Mouse (Mus musculus) midbrain, embryonic 15.5 days (tissue): ENCODE results near the gene Oxld1. TPM values are rescaled to one million over a fixed set of nuclear protein-coding genes. Genes with fewer than 3 reads are reported as not detected.
"Not testable (repeated sequence)": the region's sequence is repeated elsewhere in the genome, so short reads cannot be mapped to it uniquely, and the experiment has no call there.

ENCODE experiments used
- ATAC-seq: fragments of 200-750 bp; cut with Nextera tagmentation; replicated peaks from 2 replicates; pipeline ENCODE4 v1.8.0; 2017; ENCODE audit warnings: moderate TSS enrichment
- H3K27ac ChIP-seq: fragments of 300-500 bp; sonication (generic); 2 replicates; pipeline ENCODE4 v1.5.1; 2015; ENCODE audit warnings: mild to moderate bottlenecking, inconsistent platforms
- H3K27me3 ChIP-seq: fragments of 300-500 bp; sonication (generic); replicated peaks from 2 replicates; pipeline ENCODE4 v1.6.1; 2015; ENCODE audit warnings: inconsistent platforms
- H3K36me3 ChIP-seq: fragments of 300-500 bp; sonication (generic); replicated peaks from 2 replicates; pipeline ENCODE4 v1.6.1; 2015; ENCODE audit warnings: inconsistent platforms
- H3K4me1 ChIP-seq: fragments of 300-500 bp; sonication (generic); 2 replicates; pipeline ENCODE4 v1.6.1; 2015; ENCODE audit warnings: inconsistent platforms
- H3K4me2 ChIP-seq: fragments of 300-500 bp; sonication (generic); 2 replicates; pipeline ENCODE4 v1.6.1; 2015; ENCODE audit warnings: inconsistent platforms, mild to moderate bottlenecking, moderate library complexity
- H3K4me3 ChIP-seq: fragments of 300-500 bp; sonication (generic); 2 replicates; pipeline ENCODE4 v1.5.1; 2015; ENCODE audit warnings: mild to moderate bottlenecking, inconsistent platforms
- H3K9ac ChIP-seq: fragments of 300-500 bp; sonication (generic); 2 replicates; pipeline ENCODE4 v1.6.1; 2015; ENCODE audit warnings: mild to moderate bottlenecking, inconsistent platforms
- H3K9me3 ChIP-seq: fragments of 300-500 bp; sonication (generic); 2 replicates; pipeline ENCODE4 v1.6.1; 2016; ENCODE audit warnings: inconsistent platforms
- WGBS: fragments of 180-500 bp; shearing (Covaris S2); methylation state at CpG from one replicate; pipeline ENCODE4 v1.1.7; 2015; ENCODE audit warnings: mixed read lengths; 5-methylcytosine and 5-hydroxymethylcytosine counted together
- polyA plus RNA-seq: library from polyadenylated mRNA; unstranded; fragments of >200 nt; fragmentation: Nextera tagmentation; extraction: Ambion mirVana; gene quantifications from 2 replicates; pipeline ENCODE4 v1.2.1, GENCODE M21; 2015

The Oxld1 gene
- polyA plus RNA-seq, 1 experiment from 2014 or later: 11.4 TPM

DNA sequence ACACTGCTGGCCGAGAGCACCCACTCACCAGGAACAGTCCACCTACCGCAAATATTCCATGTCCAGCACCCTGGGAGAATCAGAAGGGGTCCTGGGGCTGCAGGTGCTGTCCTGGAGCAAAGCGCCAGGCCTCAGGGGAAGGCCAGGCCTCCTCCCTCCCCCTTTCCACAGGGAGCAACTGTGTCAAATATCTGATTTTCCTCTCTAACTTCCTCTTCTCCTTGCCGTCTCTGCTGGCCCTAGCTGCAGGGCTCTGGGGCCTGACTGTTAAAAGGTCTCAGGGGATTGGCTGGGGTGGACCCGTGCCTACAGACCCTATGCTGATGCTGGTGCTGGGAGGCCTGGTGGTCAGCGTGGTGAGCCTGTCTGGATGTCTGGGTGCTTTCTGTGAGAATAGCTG lies 13.8 kb downstream of the Oxld1 start:
- no peak overlapping the region for H3K9ac ChIP-seq
- no peak overlapping the region for H3K4me3 ChIP-seq
- ATAC-seq: no peak
- H3K27me3 ChIP-seq: no peaks in the 10 kb centered on the region
- H3K4me1 ChIP-seq: no peaks in the 10 kb centered on the region
- no peaks in the 10 kb centered on the region for H3K9me3 ChIP-seq
- WGBS: 70% methylated on average over 6 of the region's 6 CpGs
- H3K4me2 ChIP-seq: no peak overlapping the region
- H3K27ac ChIP-seq: no peak overlapping the region
- no peaks in the 10 kb centered on the region for H3K36me3 ChIP-seq

DNA sequence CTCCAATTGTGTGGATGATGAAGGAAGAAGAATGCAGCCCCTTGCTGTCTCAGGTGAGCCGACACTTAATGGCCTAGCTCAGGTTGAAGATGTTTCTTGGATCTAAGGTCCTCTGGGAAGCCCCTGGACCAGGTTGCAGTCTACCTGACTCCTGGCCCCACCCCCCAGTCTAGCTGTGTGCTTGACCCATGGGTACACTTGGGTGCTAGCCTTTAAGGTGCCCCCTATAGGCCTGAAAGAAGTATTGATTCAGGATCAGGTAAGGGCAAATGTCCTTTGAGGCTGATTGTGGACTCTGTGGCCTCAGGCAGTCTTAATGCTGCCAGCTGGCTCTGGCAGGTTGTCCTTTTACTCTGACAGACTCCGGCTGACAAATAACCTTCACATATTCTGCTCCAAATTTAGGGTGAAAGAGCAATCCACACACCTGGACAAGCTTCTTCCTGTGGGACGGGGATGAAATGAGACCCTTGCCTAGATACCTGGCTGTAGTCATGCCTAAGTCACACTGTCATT lies 15.0 kb downstream of the Oxld1 start:
- 87% methylated on average over 3 of the region's 3 CpGs for WGBS
- Histone ChIP-seq H3K4me2 (no peak overlapping the region), H3K9ac (no peak overlapping the region), H3K4me3 (no peak overlapping the region), H3K4me1 (no peaks in the 10 kb centered on the region), H3K9me3 (no peaks in the 10 kb centered on the region), H3K27me3 (no peaks in the 10 kb centered on the region), H3K36me3 (no peaks in the 10 kb centered on the region), H3K27ac (no peak overlapping the region)
- no peak for ATAC-seq

DNA sequence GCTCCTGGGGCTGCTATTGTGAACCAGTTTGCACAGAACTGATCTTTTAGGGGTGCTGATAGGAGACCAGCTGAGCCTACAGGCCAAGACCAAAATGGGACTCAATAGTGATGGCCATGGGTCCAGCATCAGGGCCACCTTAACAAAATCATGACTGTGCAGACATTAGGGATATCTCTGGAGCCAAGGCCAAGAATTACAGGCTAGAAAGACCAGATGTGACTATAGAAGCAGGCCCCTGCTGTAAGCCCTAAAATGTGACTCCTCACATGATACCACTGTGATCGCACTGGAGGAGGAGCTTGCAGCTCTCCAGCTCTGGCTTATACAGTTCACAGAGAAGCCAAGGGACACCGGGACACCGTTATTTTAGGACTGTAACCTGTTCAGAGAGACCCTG lies 15.5 kb downstream of the Oxld1 start, which contains the start of gene Tspan10:
TSS of gene Tspan10 (plus strand) at position 301 of the 400 bp plus-strand sequence.
- no peaks in the 10 kb centered on the region for H3K4me1 ChIP-seq
- 87% methylated on average over 3 of the region's 3 CpGs for WGBS
- H3K4me2 ChIP-seq: no peak within 1 kb of the TSS
- H3K27ac ChIP-seq: no peak within 1 kb of the TSS
- no peak within 1 kb of the TSS for H3K9ac ChIP-seq
- no peaks in the 10 kb centered on the region for H3K27me3 ChIP-seq
- H3K9me3 ChIP-seq: no peaks in the 10 kb centered on the region
- H3K36me3 ChIP-seq: no peaks in the 10 kb centered on the region
- no peak for ATAC-seq
- no peak within 1 kb of the TSS for H3K4me3 ChIP-seq

DNA sequence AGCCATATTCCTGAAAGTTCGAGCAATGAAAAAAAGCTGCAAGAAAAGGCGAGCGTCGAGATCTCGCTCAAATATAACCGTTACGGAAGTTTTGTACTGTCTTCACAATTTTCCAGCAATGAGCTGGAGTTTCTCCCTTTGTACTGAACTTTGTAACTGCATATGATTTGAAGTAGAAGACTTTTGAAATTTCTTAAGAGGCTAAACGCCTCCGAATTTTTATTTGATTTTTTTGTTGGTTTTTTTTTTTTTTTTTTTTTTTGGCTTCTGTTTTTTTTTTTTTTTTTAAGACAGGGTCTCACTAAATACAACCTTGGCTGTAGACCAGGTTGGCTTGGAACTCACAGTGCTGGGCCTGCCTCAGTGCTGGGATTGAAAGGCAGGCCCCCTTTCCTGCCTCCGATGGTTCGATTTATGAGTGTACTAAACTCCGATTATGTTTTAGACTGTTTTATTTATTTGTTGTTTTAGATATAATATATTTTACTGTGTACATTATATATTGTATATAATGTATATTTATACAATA lies 19.9 kb downstream of the Oxld1 start:
- H3K4me2 ChIP-seq: peak overlapping the region; percentile 72
- no peaks in the 10 kb centered on the region for H3K27me3 ChIP-seq
- H3K9me3 ChIP-seq: no peaks in the 10 kb centered on the region
- peaks cover 2% of the 10 kb centered on the region; the same call in 1 of the 2 replicates for H3K36me3 ChIP-seq
- WGBS: 27% methylated on average over 12 of the region's 12 CpGs
- H3K4me1 ChIP-seq: peaks cover 14% of the 10 kb centered on the region
- H3K9ac ChIP-seq: no peak overlapping the region; the same call in 1 of the 2 replicates
- peak overlapping the region; percentile 97 for H3K4me3 ChIP-seq
- no peak overlapping the region for H3K27ac ChIP-seq
- no peak for ATAC-seq

DNA sequence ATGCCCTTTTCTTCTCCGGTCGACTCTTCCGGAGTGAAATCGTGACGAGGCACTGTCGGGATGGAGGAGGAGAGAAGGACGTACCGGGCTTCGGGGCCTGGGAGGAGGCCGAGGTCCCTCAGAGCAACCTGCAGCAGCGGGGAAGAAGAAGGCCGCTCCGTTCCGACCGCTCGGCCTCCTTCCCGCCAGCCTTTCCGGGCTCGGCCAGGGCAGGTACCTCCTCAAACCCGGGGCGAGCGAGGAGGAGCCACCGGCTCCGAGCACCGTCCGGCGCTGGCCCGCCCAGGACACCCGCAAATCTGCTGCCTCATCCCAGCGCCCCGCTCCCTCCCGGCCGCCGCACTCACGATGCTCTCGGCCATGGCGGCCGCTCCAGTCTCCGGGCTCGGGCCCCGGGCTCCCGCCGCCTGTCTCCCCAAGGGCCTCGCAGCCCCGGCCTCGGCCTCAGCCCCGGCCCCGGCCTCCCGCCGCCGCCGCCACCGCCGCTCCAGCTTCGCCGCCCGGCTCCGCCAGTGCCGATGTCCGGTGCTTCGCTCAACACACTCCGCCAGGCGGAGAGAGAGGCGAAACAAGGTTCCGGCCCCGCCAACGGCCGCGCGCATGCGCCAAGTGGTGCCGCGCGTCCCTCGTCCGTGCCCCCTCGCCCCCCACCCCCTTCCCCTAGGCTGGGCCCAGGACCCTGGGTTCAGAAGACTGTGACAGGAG lies 20.6 kb downstream of the Oxld1 start, which contains the start of gene Nploc4:
TSS of gene Nploc4 (minus strand) at position 557 of the 705 bp plus-strand sequence.
- WGBS: under 1% methylated on average over 75 of the region's 77 CpGs
- no peaks in the 10 kb centered on the region for H3K27me3 ChIP-seq

DNA sequence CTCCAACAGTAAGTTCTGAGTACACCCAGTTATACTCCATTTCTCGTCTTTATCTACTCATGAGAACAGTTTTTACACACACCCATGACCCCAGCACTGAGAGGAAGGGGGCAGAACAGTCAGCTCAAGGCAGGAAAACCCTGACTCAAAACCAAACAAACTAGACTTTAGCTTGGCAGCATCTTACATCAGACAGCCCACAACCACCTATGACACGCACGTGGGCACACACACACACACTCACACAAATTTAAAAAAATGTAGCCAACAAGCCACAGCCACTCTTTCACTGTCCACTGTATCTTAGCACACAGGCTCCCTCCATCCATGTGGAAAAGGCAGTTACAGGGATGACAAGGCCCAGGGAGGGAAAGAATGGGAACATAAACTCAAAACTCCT lies 31.1 kb downstream of the Oxld1 start:
- 96% methylated on average over 3 of the region's 3 CpGs for WGBS
- no peaks in the 10 kb centered on the region for H3K27me3 ChIP-seq
- H3K36me3 ChIP-seq: peaks cover 32% of the 10 kb centered on the region
- no peak for ATAC-seq
- no peak overlapping the region for H3K4me3 ChIP-seq
- H3K9ac ChIP-seq: no peak overlapping the region
- no peaks in the 10 kb centered on the region for H3K9me3 ChIP-seq
- H3K4me1 ChIP-seq: no peaks in the 10 kb centered on the region
- H3K4me2 ChIP-seq: no peak overlapping the region
- no peak overlapping the region for H3K27ac ChIP-seq

More for the DNA sequence above, 20.6 kb downstream of the Oxld1 start, which contains the start of gene Nploc4:
- H3K4me2 ChIP-seq: peak within 1 kb of the TSS; percentile 72
- H3K4me3 ChIP-seq: peak within 1 kb of the TSS; percentile 97
- peaks cover 14% of the 10 kb centered on the region for H3K4me1 ChIP-seq
- peak within 1 kb of the TSS; percentile 98 for H3K9ac ChIP-seq
- no peaks in the 10 kb centered on the region for H3K9me3 ChIP-seq
- H3K36me3 ChIP-seq: peaks cover 8% of the 10 kb centered on the region; the same call in 1 of the 2 replicates
- peak within 1 kb of the TSS; percentile 85 for H3K27ac ChIP-seq
- peak; percentile 78; the same call in 1 of the 2 replicates for ATAC-seq

DNA sequence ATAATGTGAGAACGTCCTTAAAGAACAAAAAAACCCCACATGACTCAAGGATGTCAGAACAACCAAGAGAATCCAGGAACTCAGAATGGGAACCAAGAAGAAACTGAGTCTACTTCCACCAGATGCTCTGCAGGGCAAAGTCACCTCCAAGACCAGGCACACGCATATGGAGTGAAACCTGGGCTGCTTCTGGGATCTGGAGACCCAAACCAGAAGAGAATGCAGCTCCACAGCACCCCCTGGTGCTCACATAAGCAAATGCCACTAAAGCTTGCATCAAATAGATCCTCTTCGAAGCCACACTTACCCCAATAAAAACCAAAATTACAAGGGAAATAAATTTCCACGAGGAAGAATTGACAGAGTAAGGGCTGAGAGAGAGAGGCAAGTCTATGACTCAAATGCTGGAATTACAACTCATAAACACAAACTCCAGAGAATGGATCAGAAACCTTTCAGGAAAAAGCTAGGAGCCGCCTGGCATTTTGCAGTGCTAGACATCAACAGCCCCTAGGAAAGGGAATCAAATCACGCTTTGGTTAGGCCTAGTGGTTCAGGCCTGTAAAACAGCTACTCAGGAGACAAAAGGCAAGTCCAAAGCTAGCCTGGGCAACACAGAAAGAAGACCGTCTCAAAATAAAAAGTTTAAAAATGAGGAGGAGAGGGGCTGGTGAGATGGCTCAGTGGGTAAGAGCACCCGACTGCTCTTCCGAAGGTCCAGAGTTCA lies 34.1 kb downstream of the Oxld1 start:
- no peak for ATAC-seq
- Histone ChIP-seq H3K9me3 (no peaks in the 10 kb centered on the region), H3K27me3 (no peaks in the 10 kb centered on the region), H3K36me3 (peaks cover 37% of the 10 kb centered on the region), H3K4me3 (no peak overlapping the region), H3K27ac (no peak overlapping the region), H3K4me1 (no peaks in the 10 kb centered on the region), H3K9ac (no peak overlapping the region), H3K4me2 (no peak overlapping the region)
- 72% methylated on average over 9 of the region's 9 CpGs for WGBS

DNA sequence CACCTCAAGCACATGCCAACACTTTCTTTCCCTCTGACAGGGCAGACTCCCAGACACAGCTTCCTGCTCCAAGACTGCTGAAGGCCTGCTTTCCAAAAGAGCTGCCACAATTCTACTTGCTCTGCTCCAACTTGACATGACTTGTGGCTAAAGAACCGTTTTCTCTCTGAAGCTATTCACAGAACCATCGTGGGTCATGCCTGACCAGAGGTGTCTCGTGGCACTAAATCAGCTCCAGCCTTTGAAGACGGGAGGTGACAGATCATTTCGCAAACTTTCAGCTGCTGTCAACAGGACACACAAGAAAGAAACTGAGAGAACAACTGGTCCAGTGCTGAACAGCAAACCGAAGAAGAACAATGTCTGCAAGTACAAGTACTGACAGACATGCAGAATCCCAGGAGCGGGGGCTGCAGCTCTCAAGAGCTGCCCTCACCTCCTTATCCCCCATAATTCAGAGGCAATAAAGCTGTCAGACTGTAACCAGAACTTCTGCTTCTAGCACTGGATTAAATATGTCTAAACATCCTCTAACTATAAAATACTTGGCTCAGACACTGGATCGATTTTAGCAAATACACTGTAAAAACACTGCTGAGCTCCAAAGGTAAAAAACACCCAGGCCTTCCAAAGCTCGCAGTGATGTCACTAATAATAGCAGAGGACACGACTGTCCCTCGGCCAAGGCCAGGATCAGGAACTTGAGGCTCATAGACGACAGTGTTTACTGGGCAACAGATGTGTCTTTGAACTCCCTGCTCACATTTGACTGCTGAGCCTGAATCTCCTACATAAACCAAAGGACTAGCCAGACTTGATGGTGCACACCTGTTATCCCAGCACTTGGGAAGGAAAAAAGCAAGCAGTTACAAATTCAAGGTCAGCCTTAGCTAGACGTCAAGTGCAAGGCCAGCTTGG lies 35.0 kb downstream of the Oxld1 start:
- Histone ChIP-seq H3K27me3 (no peaks in the 10 kb centered on the region), H3K4me1 (no peaks in the 10 kb centered on the region), H3K9ac (no peak overlapping the region), H3K4me3 (no peak overlapping the region), H3K9me3 (no peaks in the 10 kb centered on the region), H3K4me2 (no peak overlapping the region), H3K27ac (no peak overlapping the region), H3K36me3 (peaks cover 37% of the 10 kb centered on the region)
- no peak for ATAC-seq
- 91% methylated on average over 13 of the region's 13 CpGs for WGBS

DNA sequence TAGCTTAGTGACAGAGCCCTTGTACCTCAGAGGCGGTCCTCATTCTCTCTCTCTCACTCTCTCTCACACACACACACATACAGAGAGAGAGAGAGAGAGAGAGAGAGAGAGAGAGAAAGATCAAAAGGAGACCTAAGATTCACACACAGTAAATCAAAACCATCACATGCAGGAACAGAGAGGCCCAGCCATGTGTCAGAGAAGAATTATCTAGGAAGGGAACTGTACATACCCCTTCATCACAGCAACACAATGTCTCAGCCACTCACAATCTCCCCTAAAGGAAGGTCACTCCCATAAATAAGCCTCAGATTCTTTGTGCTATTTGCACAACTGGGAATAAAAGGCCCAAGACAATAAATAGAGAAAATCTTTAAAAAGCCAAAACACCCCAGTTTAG lies 39.3 kb downstream of the Oxld1 start:
- H3K4me1 ChIP-seq: no peaks in the 10 kb centered on the region
- peaks cover 45% of the 10 kb centered on the region for H3K36me3 ChIP-seq
- ATAC-seq: no peak

DNA sequence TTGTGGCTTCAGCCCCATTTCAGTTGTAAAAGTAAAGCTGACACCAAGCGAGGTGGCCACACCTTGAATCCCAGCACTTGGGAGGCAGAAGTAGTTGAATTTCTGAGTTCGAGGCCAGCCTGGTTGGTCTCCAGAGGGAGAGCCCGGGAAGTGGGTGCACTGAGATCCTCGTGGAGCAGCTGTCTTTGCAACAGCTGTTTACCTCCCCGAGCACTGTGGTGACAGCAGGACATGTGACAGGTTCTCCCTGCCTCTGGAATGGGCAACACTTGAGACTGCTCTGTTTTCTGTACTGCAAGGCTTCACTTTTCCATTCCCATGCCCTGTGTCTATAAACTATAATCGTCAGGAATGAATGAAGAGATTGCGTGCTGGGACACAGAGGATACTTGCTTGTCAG lies 40.0 kb downstream of the Oxld1 start:
- H3K9ac ChIP-seq: no peak overlapping the region
- no peak overlapping the region for H3K27ac ChIP-seq
- no peak overlapping the region for H3K4me3 ChIP-seq
- H3K9me3 ChIP-seq: no peaks in the 10 kb centered on the region
- WGBS: 91% methylated on average over 7 of the region's 7 CpGs
- no peaks in the 10 kb centered on the region for H3K4me1 ChIP-seq
- H3K36me3 ChIP-seq: peaks cover 51% of the 10 kb centered on the region
- H3K4me2 ChIP-seq: no peak overlapping the region
- no peaks in the 10 kb centered on the region for H3K27me3 ChIP-seq
- ATAC-seq: no peak

More for the DNA sequence above, 39.3 kb downstream of the Oxld1 start:
- Histone ChIP-seq H3K4me2 (no peak overlapping the region), H3K27ac (no peak overlapping the region), H3K9ac (no peak overlapping the region), H3K27me3 (no peaks in the 10 kb centered on the region), H3K9me3 (no peaks in the 10 kb centered on the region), H3K4me3 (no peak overlapping the region)
- 91% methylated on average over 1 of the region's 1 CpGs for WGBS

DNA sequence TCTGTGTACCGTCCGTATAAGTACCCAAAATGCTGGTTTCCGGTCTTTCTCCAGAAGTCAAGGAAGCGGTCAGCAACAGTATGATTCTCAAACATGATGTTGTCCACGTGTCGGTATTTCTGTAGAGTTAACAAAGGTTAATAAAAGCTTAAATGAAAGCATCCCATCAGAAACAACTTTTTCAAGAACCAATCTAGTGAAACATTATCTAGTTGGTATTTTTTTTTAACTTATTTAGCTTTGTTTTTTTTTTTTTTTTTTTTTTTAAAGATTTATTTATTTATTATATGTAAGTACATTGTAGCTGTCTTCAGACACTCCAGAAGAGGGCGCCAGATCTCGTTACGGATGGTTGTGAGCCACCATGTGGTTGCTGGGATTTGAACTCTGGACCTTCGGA lies 44.2 kb downstream of the Oxld1 start:
- H3K4me3 ChIP-seq, H3K9me3 ChIP-seq, ATAC-seq, H3K4me1 ChIP-seq, H3K9ac ChIP-seq, H3K27ac ChIP-seq, H3K4me2 ChIP-seq, H3K27me3 ChIP-seq: not testable (repeated sequence)
- H3K36me3 ChIP-seq: peaks cover 80% of the 10 kb centered on the region
- 96% methylated on average over 9 of the region's 10 CpGs for WGBS
